Mouse (Mus musculus): ENCODE data around the gene Slc35b3. TPM values are rescaled to one million over a fixed set of nuclear protein-coding genes. Genes with fewer than 3 reads are reported as not detected.

Gene Slc35b3
- polyA plus RNA-seq, 1 experiment from 2014 or later: 27.8 TPM

DNA sequence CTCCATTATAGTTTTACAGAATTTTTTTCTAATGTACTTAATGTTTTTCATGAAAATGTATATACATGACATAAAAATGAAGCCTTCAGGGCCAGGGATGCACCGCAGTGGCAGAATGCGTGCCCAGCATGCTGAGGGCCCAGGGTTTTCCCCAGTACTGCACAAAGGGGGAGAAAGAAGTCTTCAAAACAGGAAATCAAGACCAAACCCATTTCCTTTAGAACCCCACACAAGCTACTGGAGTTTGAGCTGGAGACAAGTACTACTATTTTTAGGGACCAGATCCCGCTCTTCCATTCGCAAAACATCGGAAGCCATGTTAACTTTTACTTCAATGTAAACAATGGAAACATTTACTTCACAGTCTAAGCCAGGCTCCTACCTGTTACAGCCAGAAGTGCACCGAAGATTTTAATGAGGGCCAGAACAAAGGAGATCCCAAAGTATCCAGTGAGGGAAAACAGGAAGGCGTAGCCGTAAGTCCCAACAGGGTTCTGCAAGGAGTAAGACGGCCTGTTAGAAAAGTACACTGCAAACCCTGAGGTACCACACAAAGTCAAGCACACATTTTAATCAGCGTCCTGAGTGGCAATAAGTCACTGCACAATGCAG lies 23.7 kb downstream of the Slc35b3 start:
- peaks cover 89% of the 10 kb centered on the region for H3K36me3 ChIP-seq (ENCODE audit: control insufficient read depth, insufficient read depth, low read length)
- no peak; the same call in 1 of the 2 replicates for ATAC-seq (ENCODE audit: insufficient number of reproducible peaks, insufficient read depth, low FRiP score, low read depth)

GRCm38 (mm10) chr13:38935856-38936446 lies 24.7 kb downstream of the Slc35b3 start:
- no peaks in the 10 kb centered on the region for H3K9me3 ChIP-seq (ENCODE audit: control insufficient read depth, low read length)
- H3K36me3 ChIP-seq (ENCODE audit: control insufficient read depth, insufficient read depth, low read length): peaks cover 83% of the 10 kb centered on the region
- WGBS: 86% methylated on average over 10 of the region's 10 CpGs

More for the DNA sequence above, 23.7 kb downstream of the Slc35b3 start:
- Histone ChIP-seq H3K27me3 (ENCODE audit: control insufficient read depth, insufficient read depth, low read length) (no peaks in the 10 kb centered on the region), H3K4me2 (ENCODE audit: low read length) (no peak overlapping the region), H3K9ac (ENCODE audit: low read length) (no peak overlapping the region), H3K4me3 (ENCODE audit: control insufficient read depth in 1 of 2, insufficient read depth in 1 of 2, low read depth in 1 of 2, low read length in 2 of 2) (no peak overlapping the region), H3K27ac (replicated peaks in 1 of 2; ENCODE audit: control insufficient read depth in 1 of 2, insufficient read depth in 1 of 2, low read depth in 2 of 2, low read length in 2 of 2) (0 out of 4 replicates have a peak overlapping the region, but pooled peaks of 1 of the 2 experiments have one; percentile 24), H3K4me1 (ENCODE audit: control insufficient read depth in 2 of 2, insufficient read depth in 2 of 2, low read length in 2 of 2) (no peaks in the 10 kb centered on the region), H3K9me3 (ENCODE audit: control insufficient read depth, low read length) (no peaks in the 10 kb centered on the region)
- 74% methylated on average over 10 of the region's 10 CpGs for WGBS

GRCm38 (mm10) chr13:38929843-38930578 lies 30.7 kb downstream of the Slc35b3 start:
- no peaks in the 10 kb centered on the region for H3K9me3 ChIP-seq (ENCODE audit: control insufficient read depth, low read length)
- no peak overlapping the region for H3K4me2 ChIP-seq (ENCODE audit: low read length)
- no peak overlapping the region for H3K4me3 ChIP-seq (ENCODE audit: control insufficient read depth in 1 of 2, insufficient read depth in 1 of 2, low read depth in 1 of 2, low read length in 2 of 2)
- no peak for ATAC-seq (ENCODE audit: insufficient number of reproducible peaks, insufficient read depth, low FRiP score, low read depth)
- no peak overlapping the region for H3K9ac ChIP-seq (ENCODE audit: low read length)
- no peaks in the 10 kb centered on the region for H3K27me3 ChIP-seq (ENCODE audit: control insufficient read depth, insufficient read depth, low read length)
- 86% methylated on average over 15 of the region's 15 CpGs for WGBS
- no peaks in the 10 kb centered on the region for H3K4me1 ChIP-seq (ENCODE audit: control insufficient read depth in 2 of 2, insufficient read depth in 2 of 2, low read length in 2 of 2)
- H3K27ac ChIP-seq (replicated peaks in 1 of 2; ENCODE audit: control insufficient read depth in 1 of 2, insufficient read depth in 1 of 2, low read depth in 2 of 2, low read length in 2 of 2): no peak overlapping the region
- peaks cover 41% of the 10 kb centered on the region for H3K36me3 ChIP-seq (ENCODE audit: control insufficient read depth, insufficient read depth, low read length)

More at GRCm38 (mm10) chr13:38935856-38936446, 24.7 kb downstream of the Slc35b3 start:
- Histone ChIP-seq H3K4me3 (ENCODE audit: control insufficient read depth in 1 of 2, insufficient read depth in 1 of 2, low read depth in 1 of 2, low read length in 2 of 2) (no peak overlapping the region), H3K4me1 (ENCODE audit: control insufficient read depth in 2 of 2, insufficient read depth in 2 of 2, low read length in 2 of 2) (no peaks in the 10 kb centered on the region), H3K9ac (ENCODE audit: low read length) (no peak overlapping the region), H3K27ac (replicated peaks in 1 of 2; ENCODE audit: control insufficient read depth in 1 of 2, insufficient read depth in 1 of 2, low read depth in 2 of 2, low read length in 2 of 2) (no peak overlapping the region), H3K27me3 (ENCODE audit: control insufficient read depth, insufficient read depth, low read length) (no peaks in the 10 kb centered on the region), H3K4me2 (ENCODE audit: low read length) (no peak overlapping the region)
- no peak for ATAC-seq (ENCODE audit: insufficient number of reproducible peaks, insufficient read depth, low FRiP score, low read depth)

DNA sequence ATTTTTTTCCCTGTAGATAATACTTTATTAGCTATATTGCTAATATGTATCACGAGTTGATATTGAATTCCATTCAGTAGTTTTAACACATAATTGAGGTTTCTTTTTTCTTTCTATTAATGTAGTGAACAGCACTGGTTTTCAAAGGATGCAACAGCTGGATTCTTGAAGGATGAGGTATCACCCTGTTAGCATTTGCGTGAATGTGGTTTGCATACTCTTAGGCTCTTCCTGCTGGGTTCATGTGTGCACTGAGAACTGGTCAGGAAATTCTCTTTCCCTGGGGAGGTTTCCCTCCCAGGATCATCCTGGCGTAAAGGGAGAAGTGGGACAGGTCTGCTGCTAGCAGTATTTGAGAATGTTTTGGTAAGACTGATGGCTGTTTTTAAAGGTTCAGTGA lies 38.0 kb downstream of the Slc35b3 start:
- Histone ChIP-seq H3K27ac (replicated peaks in 1 of 2; ENCODE audit: control insufficient read depth in 1 of 2, insufficient read depth in 1 of 2, low read depth in 2 of 2, low read length in 2 of 2) (no peak overlapping the region), H3K27me3 (ENCODE audit: control insufficient read depth, insufficient read depth, low read length) (no peaks in the 10 kb centered on the region), H3K4me1 (ENCODE audit: control insufficient read depth in 2 of 2, insufficient read depth in 2 of 2, low read length in 2 of 2) (no peaks in the 10 kb centered on the region), H3K4me2 (ENCODE audit: low read length) (no peak overlapping the region), H3K4me3 (ENCODE audit: control insufficient read depth in 1 of 2, insufficient read depth in 1 of 2, low read depth in 1 of 2, low read length in 2 of 2) (no peak overlapping the region), H3K36me3 (ENCODE audit: control insufficient read depth, insufficient read depth, low read length) (no peaks in the 10 kb centered on the region), H3K9me3 (ENCODE audit: control insufficient read depth, low read length) (no peaks in the 10 kb centered on the region), H3K9ac (ENCODE audit: low read length) (no peak overlapping the region)
- 54% methylated on average over 3 of the region's 3 CpGs for WGBS
- no peak for ATAC-seq (ENCODE audit: insufficient number of reproducible peaks, insufficient read depth, low FRiP score, low read depth)

DNA sequence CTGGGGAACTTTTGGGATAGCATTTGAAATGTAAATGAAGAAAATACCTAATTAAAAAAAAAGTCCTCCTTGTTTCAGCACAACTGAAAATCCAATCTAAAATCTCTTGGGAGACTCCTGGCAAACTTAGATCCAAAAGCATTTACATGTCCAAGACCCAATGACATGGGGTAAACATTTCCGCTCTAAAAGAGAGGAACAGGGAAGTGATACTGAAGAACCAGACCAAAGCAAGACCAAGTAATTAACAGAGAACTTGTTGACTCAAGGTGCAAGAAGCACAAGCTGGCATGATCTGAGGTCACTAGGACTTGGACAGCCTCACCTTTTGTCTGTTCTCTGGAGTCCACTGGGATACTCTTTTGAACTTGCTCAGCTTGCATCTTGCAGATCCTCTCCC lies 39.4 kb downstream of the Slc35b3 start:
- no peaks in the 10 kb centered on the region for H3K9me3 ChIP-seq (ENCODE audit: control insufficient read depth, low read length)
- H3K4me3 ChIP-seq (ENCODE audit: control insufficient read depth in 1 of 2, insufficient read depth in 1 of 2, low read depth in 1 of 2, low read length in 2 of 2): no peak overlapping the region
- H3K27ac ChIP-seq (replicated peaks in 1 of 2; ENCODE audit: control insufficient read depth in 1 of 2, insufficient read depth in 1 of 2, low read depth in 2 of 2, low read length in 2 of 2): no peak overlapping the region
- ATAC-seq (ENCODE audit: insufficient number of reproducible peaks, insufficient read depth, low FRiP score, low read depth): no peak
- no peaks in the 10 kb centered on the region for H3K36me3 ChIP-seq (ENCODE audit: control insufficient read depth, insufficient read depth, low read length)
- H3K27me3 ChIP-seq (ENCODE audit: control insufficient read depth, insufficient read depth, low read length): no peaks in the 10 kb centered on the region
- H3K4me2 ChIP-seq (ENCODE audit: low read length): no peak overlapping the region
- no peaks in the 10 kb centered on the region for H3K4me1 ChIP-seq (ENCODE audit: control insufficient read depth in 2 of 2, insufficient read depth in 2 of 2, low read length in 2 of 2)
- 100% methylated on average over 1 of the region's 1 CpGs for WGBS
- H3K9ac ChIP-seq (ENCODE audit: low read length): no peak overlapping the region

GRCm38 (mm10) chr13:38918188-38918885 lies 42.3 kb downstream of the Slc35b3 start:
- no peaks in the 10 kb centered on the region for H3K36me3 ChIP-seq (ENCODE audit: control insufficient read depth, insufficient read depth, low read length)
- H3K27ac ChIP-seq (replicated peaks in 1 of 2; ENCODE audit: control insufficient read depth in 1 of 2, insufficient read depth in 1 of 2, low read depth in 2 of 2, low read length in 2 of 2): no peak overlapping the region
- H3K4me1 ChIP-seq (ENCODE audit: control insufficient read depth in 2 of 2, insufficient read depth in 2 of 2, low read length in 2 of 2): no peaks in the 10 kb centered on the region
- no peak overlapping the region for H3K4me3 ChIP-seq (ENCODE audit: control insufficient read depth in 1 of 2, insufficient read depth in 1 of 2, low read depth in 1 of 2, low read length in 2 of 2)
- H3K4me2 ChIP-seq (ENCODE audit: low read length): no peak overlapping the region
- no peak for ATAC-seq (ENCODE audit: insufficient number of reproducible peaks, insufficient read depth, low FRiP score, low read depth)
- 75% methylated on average over 9 of the region's 9 CpGs for WGBS
- no peak overlapping the region for H3K9ac ChIP-seq (ENCODE audit: low read length)
- H3K9me3 ChIP-seq (ENCODE audit: control insufficient read depth, low read length): no peaks in the 10 kb centered on the region
- no peaks in the 10 kb centered on the region for H3K27me3 ChIP-seq (ENCODE audit: control insufficient read depth, insufficient read depth, low read length)

DNA sequence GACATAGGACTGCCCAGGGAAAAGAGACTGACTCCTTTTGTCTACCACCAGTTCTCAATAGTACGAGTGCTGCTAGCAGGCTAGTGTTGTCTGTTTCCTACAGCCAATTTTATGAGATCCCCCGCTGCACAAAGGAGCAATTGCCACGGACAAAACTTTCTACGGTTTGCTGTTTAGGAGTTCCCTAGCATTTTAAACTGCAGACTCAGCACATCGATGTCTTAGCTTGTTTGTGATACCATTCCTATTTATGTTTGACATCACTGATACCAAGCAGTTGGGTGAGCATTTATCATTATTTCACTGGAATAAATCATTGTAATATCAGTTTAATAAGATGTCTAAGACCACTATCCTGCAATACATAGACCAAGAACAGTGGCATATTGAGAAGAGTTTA lies 43.1 kb downstream of the Slc35b3 start:
- no peak overlapping the region for H3K4me2 ChIP-seq (ENCODE audit: low read length)
- no peak overlapping the region for H3K4me3 ChIP-seq (ENCODE audit: control insufficient read depth in 1 of 2, insufficient read depth in 1 of 2, low read depth in 1 of 2, low read length in 2 of 2)
- H3K9ac ChIP-seq (ENCODE audit: low read length): no peak overlapping the region
- H3K27ac ChIP-seq (replicated peaks in 1 of 2; ENCODE audit: control insufficient read depth in 1 of 2, insufficient read depth in 1 of 2, low read depth in 2 of 2, low read length in 2 of 2): no peak overlapping the region
- ATAC-seq (ENCODE audit: insufficient number of reproducible peaks, insufficient read depth, low FRiP score, low read depth): no peak
- no peaks in the 10 kb centered on the region for H3K4me1 ChIP-seq (ENCODE audit: control insufficient read depth in 2 of 2, insufficient read depth in 2 of 2, low read length in 2 of 2)
- WGBS: 83% methylated on average over 5 of the region's 5 CpGs
- no peaks in the 10 kb centered on the region for H3K9me3 ChIP-seq (ENCODE audit: control insufficient read depth, low read length)
- H3K36me3 ChIP-seq (ENCODE audit: control insufficient read depth, insufficient read depth, low read length): no peaks in the 10 kb centered on the region
- H3K27me3 ChIP-seq (ENCODE audit: control insufficient read depth, insufficient read depth, low read length): no peaks in the 10 kb centered on the region
